Mouse (Mus musculus) cerebellum, adult 11 months (tissue): ENCODE data around the gene Sdad1.

Experiments used
- DNase-seq: peaks from one replicate; pipeline ENCODE4 v3.0.0; 2022

Sdad1 gene

DNA sequence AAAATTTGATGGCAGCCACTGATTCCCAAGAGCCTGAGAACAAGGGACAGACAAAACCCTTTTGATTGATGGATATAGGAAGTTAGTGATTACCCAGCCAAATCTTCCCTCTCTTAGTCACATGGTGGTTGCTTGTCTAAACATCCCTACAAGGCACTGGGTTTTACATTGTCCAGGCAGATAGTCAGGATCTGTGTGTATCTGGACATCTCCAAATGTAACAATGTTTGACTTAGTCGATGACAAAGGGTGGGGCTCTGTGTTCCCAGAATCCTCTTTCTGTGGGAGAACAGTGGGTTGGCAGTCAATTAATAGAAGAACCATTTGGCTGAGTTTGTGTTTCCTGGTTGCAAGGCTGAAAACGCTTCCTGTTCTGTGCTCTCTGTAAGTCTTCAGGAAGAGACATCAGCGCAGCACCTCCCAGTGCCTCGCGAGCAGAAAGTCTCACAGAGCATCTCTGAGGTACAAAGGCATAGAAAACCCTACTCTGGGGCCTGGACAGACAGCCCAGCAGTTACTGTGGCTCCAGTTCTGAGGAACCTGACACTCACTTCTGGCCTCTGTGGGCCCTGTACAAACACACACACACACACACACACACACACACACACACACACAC lies 75.2 kb downstream of the Sdad1 start:
- no peak for DNase-seq
